Mouse (Mus musculus): ENCODE results near the gene Haao.

GRCm38 (mm10) chr17:83843780-83844179 lies 4.0 kb downstream of the Haao start:
- TF ChIP-seq CTCF (IDR thresholded peaks at IDR 0.05; ENCODE audit: insufficient read depth, low read length) (no peak), POLR2A (IDR thresholded peaks at IDR 0.05; ENCODE audit: borderline replicate concordance, extremely low read depth, low read depth, low read length) (no peak)
